Mouse (Mus musculus): ENCODE results near the gene V1ra8. TPM values are rescaled to one million over a fixed set of nuclear protein-coding genes. Genes with fewer than 3 reads are reported as not detected.

The V1ra8 gene
- total RNA-seq (2023): not detected

DNA sequence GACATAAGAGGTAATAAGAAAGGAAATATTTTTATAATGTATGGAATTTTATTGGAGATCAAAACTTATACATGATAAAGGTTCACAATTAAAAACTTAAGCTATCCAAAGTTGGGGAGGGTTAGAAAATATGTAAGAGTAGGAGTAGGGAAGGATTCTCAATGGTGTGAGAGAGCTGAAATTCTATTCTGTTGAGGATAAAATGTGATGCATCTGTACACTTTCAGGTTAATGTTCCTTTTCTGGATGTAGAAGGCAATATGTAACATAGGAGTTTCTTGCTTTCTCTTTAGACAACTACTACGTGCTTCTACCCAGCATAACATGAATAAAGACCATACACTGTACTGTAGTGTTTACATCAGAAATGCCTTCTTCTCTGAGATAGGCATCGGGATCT lies at the start of gene V1ra8:
Gene V1ra8 (plus strand): TSS at position 301 of the 400 bp plus-strand sequence.

DNA sequence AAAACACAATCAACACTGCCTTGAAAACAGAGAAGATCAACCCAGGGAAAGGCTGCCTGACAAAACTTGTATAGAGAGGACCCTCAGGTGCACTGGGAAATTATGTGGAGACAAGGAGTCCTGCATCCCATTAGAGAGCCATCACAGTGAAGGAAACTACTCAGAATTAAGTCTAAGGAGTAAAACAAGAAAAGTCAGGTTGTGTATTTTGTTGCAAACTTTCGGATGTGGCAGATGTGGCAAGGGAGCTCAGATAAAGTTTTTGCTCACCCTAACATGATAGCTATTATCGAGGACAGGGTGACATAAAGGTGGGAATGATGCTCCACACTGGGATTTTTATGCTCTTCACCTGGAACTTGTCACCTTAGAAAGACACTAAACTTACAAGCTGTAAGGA lies 28.1 kb upstream of the V1ra8 start, which contains the start of gene Vmn1r52:
Gene Vmn1r52 (plus strand): TSS at position 301 of the 400 bp plus-strand sequence.

DNA sequence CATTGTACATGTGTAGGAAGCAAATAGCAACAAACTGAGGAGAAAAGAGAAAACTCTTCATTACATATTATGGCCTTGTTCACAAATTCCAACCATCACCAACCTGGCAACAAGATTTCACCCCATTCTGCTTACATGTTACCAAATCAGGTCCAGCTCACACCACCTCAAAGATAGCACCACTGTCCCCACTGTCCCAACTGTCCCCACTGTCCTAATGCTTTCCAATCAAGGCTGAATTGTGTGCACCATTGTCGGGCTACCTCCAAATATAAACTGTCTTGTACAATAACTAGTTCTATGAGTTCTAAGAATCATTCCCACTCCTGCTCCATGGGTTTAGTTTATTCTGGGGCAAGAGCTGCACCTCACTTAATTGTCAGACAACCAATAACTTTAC lies 21.7 kb downstream of the V1ra8 start, which contains the start of gene Vmn1r53:
Gene Vmn1r53 (minus strand): TSS at position 101 of the 400 bp plus-strand sequence.

DNA sequence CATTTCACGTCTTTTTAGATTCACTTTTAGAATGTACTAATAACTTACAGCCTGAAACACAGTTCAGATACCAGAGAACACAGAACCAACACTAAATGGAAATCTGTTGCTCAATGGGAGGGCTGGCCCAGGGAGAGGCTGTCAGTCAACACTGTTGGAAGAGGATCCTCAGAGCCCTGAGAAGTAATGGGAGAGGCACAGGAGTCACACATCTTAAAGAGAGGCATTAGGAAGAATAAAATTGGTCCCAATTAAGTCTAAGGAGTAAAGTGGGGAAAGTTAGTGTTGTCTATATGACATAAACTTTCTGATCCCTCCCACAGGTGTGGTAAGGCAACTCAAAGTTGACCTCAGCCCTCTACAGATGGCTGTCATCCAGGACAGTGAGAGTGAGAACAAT lies 43.4 kb downstream of the V1ra8 start, which contains the start of gene Vmn1r54:
Gene Vmn1r54 (plus strand): TSS at position 301 of the 400 bp plus-strand sequence.

Other genes starting within 250 kb of the V1ra8 start
- not detected for gene Vmn1r46, start 233.5 kb upstream of the V1ra8 start, total RNA-seq (2023)
- gene Vmn1r47, start 186.6 kb upstream of the V1ra8 start, total RNA-seq (2023): not detected
- gene Vmn1r48, start 166.0 kb upstream of the V1ra8 start, total RNA-seq (2023): not detected
- not detected for gene Vmn1r49, start 124.3 kb upstream of the V1ra8 start, total RNA-seq (2023)
- gene Vmn1r50, start 101.4 kb upstream of the V1ra8 start, total RNA-seq (2023): not detected
- gene Vmn1r51, start 80.2 kb upstream of the V1ra8 start, total RNA-seq (2023): not detected
- not detected for gene Vmn1r52, start 28.0 kb upstream of the V1ra8 start, total RNA-seq (2023)
- gene Vmn1r53, start 21.6 kb downstream of the V1ra8 start, total RNA-seq (2023): not detected
- not detected for gene Vmn1r54, start 43.5 kb downstream of the V1ra8 start, total RNA-seq (2023)
- gene BC048671, start 98.4 kb downstream of the V1ra8 start, total RNA-seq (2023): not detected
- gene Chst13, start 122.4 kb downstream of the V1ra8 start, total RNA-seq (2023): not detected
- not detected for gene Uroc1, start 130.5 kb downstream of the V1ra8 start, total RNA-seq (2023)
- 10 to 100 TPM; 37.9 to 40.0 TPM for gene Zxdc, start 166.7 kb downstream of the V1ra8 start, total RNA-seq (2023)
- gene Cfap100, start 226.0 kb downstream of the V1ra8 start, total RNA-seq (2023): not detected

All from T-cell, adult 66 days (primary cell).